Mouse (Mus musculus): ENCODE measurements around the gene Nudt16. TPM values are rescaled to one million over a fixed set of nuclear protein-coding genes. Genes with fewer than 3 reads are reported as not detected.
"Not testable (repeated sequence)": the region's sequence is repeated elsewhere in the genome, so short reads cannot be mapped to it uniquely, and the experiment has no call there.

The Nudt16 gene
- polyA plus RNA-seq (2012; rRNA removed): 23.8 and 32.0 TPM in 2 replicates

DNA sequence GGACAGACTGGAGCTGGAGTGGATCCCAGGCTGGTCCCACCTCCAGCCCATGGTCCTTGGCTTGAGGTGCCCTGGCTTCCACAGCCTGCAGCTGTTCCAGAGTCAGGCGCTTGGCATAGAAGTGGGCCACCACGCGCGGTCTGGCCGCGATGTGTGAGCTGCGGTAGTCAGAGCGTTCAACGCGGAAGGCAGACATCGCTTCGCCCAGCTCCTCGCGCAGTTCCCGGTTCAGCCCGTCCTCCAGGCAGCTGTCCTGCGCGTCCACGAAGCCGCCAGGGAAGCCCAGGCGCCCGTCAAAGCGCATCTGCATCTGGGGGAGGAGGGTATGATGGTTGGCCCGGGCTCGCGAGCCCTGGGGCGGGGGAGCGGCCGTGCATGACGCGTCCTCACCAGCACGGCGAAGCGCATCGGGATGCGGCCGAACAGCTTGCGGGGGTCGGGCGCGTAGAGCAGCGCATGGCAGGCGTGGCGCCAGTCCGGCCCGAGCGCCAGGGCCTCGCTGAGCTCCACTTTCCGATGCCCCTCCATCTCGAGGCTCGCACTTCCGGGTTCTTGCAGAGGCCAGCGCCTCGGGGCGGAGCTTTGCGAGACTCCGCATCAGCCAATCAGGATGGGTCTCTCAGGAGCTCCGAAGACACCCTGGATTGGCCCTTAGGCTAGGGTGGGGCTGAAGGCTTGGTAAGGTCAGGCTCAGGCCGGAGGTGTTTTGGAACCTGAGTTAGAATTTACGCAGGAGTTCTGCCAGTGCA, at the start of gene Nudt16:
Nudt16 (minus strand) TSS at position 572 of the 749 bp plus-strand sequence.
- DNase-seq (ENCODE audit: low spot score): peak; percentile 81

DNA sequence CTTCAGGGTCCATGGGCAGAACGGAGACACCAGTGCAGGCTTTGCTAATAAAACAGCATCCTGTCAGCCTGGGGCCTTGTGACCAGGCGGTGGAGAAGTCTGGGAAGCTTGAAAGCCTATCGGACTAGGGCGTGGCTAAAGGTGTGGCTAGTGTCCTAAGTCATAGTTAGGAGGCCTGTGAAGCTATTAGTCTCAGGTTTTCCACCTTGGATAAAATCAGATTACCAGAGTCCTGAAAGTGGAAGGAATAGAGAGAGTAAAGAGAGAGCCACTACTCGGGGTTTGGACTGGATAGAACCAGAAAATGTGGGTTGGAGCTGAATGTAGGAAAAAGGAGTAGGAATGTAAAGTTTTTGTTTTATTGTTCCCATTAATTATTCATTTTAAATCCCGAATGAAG, 13.4 kb upstream of the Nudt16 start, which contains the start of gene 1700080E11Rik:
1700080E11Rik (minus strand) TSS at position 101 of the 400 bp plus-strand sequence.
- DNase-seq (ENCODE audit: low spot score): no peak

GRCm38 (mm10) chr9:105139204-105139603, 7.6 kb upstream of the Nudt16 start:
- DNase-seq (ENCODE audit: low spot score): no peak

DNA sequence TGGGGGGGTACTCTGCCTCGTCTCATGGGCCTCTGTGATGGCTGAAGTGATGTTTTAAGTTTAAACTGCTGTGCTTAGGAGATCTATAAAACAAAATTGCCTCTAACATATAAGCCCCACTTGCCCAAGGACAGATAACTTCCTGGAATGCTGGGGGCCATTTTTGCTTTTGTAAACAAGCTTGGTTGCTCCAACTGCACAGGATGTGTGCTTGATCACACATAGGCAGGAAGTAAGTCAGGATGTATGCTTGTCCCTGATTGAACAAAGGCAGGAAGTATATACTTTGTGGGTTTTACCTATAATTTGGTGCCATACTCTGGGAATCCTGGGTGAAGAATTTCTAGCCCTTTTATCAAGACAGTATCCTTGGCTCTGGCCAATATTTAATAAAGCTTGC, 4.8 kb upstream of the Nudt16 start:
- DNase-seq (ENCODE audit: low spot score): no peak

GRCm38 (mm10) chr9:105134536-105134935, 2.9 kb upstream of the Nudt16 start:
- no peak for DNase-seq (ENCODE audit: low spot score)

DNA sequence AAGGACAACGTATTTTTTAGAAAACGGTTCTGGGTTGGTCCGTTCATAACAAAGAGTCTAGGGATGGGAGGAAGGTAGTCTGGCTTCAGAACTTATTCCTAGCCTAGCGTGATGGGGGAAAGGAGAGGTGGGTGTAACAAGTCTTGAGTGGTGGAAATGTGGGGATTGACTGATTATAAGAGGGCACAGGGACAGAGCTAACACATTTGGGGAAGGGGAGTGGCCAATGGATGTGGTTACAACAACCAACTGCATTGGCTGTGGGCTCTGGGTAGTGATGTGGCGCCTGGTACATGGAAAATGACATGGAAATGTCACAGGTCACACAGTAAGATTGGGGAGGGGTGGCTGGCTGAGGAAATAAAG, 361 bp upstream of the Nudt16 start:
- DNase-seq (ENCODE audit: low spot score): no peak

GRCm38 (mm10) chr9:105130331-105130730, 1.3 kb downstream of the Nudt16 start:
- DNase-seq (ENCODE audit: low spot score): no peak

DNA sequence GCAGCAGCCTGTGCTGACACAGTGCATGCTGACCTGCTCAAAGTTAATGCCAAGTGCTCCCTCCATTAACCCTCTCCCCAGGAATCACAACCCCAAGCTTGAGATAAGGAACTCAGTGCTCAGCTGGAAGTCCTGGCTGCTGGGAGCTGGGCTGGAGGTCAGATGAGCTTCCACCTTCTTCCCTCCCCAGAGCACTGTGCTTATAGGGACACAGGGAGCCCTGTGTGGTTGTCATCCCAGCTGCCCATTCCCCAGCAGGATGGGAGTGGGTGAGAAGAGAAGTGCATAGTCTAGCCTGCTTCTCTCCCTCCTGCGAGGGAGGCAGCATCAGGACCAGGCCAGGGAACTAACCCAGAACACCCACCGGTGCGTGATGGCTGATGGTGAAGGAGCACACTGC, 6.4 kb downstream of the Nudt16 start:
- DNase-seq (ENCODE audit: low spot score): not testable (repeated sequence)

GRCm38 (mm10) chr9:105103893-105104292, 27.7 kb downstream of the Nudt16 start:
- no peak for DNase-seq (ENCODE audit: low spot score)

- no peak for DNase-seq (ENCODE audit: low spot score)
These were observed 29.7 kb downstream of the Nudt16 start for GRCm38 (mm10) chr9:105101911-105102310.

DNA sequence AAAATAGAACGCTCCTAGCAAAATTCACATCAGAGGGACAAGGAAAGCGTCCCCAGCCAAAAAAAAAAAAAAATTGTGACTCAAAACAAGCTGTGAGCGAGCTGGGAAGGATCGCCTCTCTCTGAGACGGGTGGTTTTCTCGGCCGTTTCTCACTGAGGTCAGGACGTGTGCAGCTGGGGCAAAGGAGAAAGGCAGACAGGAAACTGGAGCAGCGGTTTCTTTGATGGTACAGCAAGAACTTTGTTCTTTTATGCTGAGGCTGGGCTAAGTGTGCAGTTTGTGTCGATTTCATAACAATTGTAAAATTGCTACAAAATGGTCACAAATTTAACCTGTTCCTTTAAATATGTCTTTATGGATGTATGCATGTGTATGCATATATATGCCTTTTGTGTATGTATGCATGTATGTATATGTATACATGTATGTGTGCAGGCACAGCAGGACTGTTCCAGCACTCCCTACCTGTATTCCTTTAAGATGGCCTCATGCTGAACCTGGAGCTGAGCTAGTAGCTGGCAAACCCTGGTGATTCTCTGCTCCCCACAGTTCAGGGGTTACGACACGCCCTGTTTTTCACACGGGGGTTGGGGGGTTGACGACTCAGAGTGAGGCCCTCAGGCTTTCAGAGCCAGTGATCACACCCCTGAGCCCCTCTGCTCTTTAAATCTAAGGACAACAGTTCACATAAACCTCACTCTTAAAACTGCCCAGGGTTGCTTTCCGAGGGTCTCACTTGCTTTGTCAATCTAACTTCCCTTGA, 30.6 kb downstream of the Nudt16 start:
- no peak for DNase-seq (ENCODE audit: low spot score)

GRCm38 (mm10) chr9:105080246-105080645, 51.4 kb downstream of the Nudt16 start:
- DNase-seq (ENCODE audit: low spot score): no peak

Other genes with a start within 250 kb of the Nudt16 start
- 34.0 and 45.7 TPM in 2 replicates for gene Mrpl3, start 78.6 kb downstream of the Nudt16 start, polyA plus RNA-seq (2012; rRNA removed)
- gene 1700080E11Rik, start 13.3 kb upstream of the Nudt16 start, polyA plus RNA-seq (2012; rRNA removed): not detected in 2 replicates